Mouse (Mus musculus) myocyte (in vitro differentiated cells): ENCODE results near the gene Iqsec1.

Source experiments
- CEBPB ChIP-seq: IDR thresholded peaks from 2 replicates; pipeline ENCODE4 v1.6.1; 2011; ENCODE audit warnings: mild to moderate bottlenecking, moderate library complexity; ENCODE audit not compliant: poor library complexity, insufficient read depth, severe bottlenecking
- E2F4 ChIP-seq: IDR thresholded peaks from one replicate; pipeline ENCODE4 v1.6.1; 2011; ENCODE audit warnings: mild to moderate bottlenecking, control low read depth, moderate library complexity; ENCODE audit not compliant: insufficient read depth
- MAX ChIP-seq: IDR thresholded peaks from one replicate; pipeline ENCODE4 v1.6.1; 2011; ENCODE audit warnings: low read depth, mild to moderate bottlenecking, control low read depth
- MYOD1 ChIP-seq, 3 experiments: IDR thresholded peaks; one replicate each; pipeline ENCODE4 v1.6.1; 2011; ENCODE audit warnings: control low read depth in 2 of 3, low read depth in 2 of 3, mild to moderate bottlenecking in 2 of 3, moderate library complexity in 1 of 3; ENCODE audit not compliant: insufficient read length in 2 of 3, control insufficient read depth in 1 of 3
- MYOG ChIP-seq, 3 experiments: IDR thresholded peaks; one replicate each; pipeline ENCODE4 v1.6.1; 2011; ENCODE audit warnings: control low read depth in 2 of 3, low read depth in 2 of 3, mild to moderate bottlenecking in 2 of 3; ENCODE audit not compliant: insufficient read length in 2 of 3, control insufficient read depth in 1 of 3, insufficient read depth in 1 of 3
- POLR2A ChIP-seq: IDR thresholded peaks from one replicate; pipeline ENCODE4 v1.6.1; 2011; ENCODE audit warnings: low read depth, mild to moderate bottlenecking, control low read depth, moderate library complexity; ENCODE audit not compliant: insufficient read length
- POLR2AphosphoS2 ChIP-seq: IDR thresholded peaks from one replicate; pipeline ENCODE4 v1.6.1; 2011; ENCODE audit warnings: low read depth, control low read depth; ENCODE audit not compliant: insufficient read length
- REST ChIP-seq: IDR thresholded peaks from one replicate; pipeline ENCODE4 v1.6.1; 2011; ENCODE audit warnings: mild to moderate bottlenecking, control low read depth, moderate library complexity; ENCODE audit not compliant: insufficient read depth, insufficient read length
- TCF12 ChIP-seq: IDR thresholded peaks from one replicate; pipeline ENCODE4 v1.6.1; 2011; ENCODE audit warnings: mild to moderate bottlenecking, control low read depth; ENCODE audit not compliant: poor library complexity, insufficient read depth, severe bottlenecking
- TCF3 ChIP-seq: IDR thresholded peaks from one replicate; pipeline ENCODE4 v1.6.1; 2011; ENCODE audit warnings: low read depth, control low read depth; ENCODE audit not compliant: insufficient read length
- USF1 ChIP-seq: IDR thresholded peaks from one replicate; pipeline ENCODE4 v1.6.1; 2011; ENCODE audit warnings: low read depth, mild to moderate bottlenecking, control low read depth, moderate library complexity

DNA sequence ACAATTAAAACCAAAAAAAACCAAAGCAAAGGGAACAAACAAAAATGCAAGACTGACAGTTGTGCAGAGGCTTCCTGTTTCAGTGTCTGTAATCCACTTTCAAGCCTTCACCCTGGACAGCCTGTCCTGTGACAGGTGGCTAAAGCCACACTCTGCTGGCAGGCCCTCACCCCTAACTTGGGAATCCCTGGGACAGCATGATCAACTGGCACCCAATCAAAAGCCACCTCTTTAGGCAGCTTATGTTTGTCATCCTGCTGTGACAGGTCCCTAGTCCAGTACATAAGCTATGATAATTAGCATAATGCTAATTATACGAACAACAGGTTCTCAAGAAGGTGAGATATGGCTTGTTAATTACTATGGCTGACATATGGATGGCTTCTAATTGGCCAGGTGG, 40.4 kb downstream of the Iqsec1 start:
- TF ChIP-seq POLR2A (no peak), MAX (no peak), USF1 (no peak), TCF3 (no peak), TCF12 (no peak), REST (no peak), MYOD1 (IDR thresholded peaks at IDR 0.05; ENCODE audit: control insufficient read depth in 1 of 3, insufficient read length in 2 of 3, low read depth in 2 of 3) (no peak), MYOG (IDR thresholded peaks at IDR 0.05; ENCODE audit: control insufficient read depth in 1 of 3, insufficient read depth in 1 of 3, insufficient read length in 2 of 3, low read depth in 2 of 3) (no peak), CEBPB (no peak), E2F4 (no peak), POLR2AphosphoS2 (no peak)
